Mouse (Mus musculus): ENCODE data around the gene St6galnac4.

GRCm38 (mm10) chr2:32570698-32571494 lies 16.0 kb upstream of the St6galnac4 start, which contains the start of gene Dpm2:
- no peak for TF ChIP-seq CTCF (IDR thresholded peaks at IDR 0.05; ENCODE audit: borderline replicate concordance, extremely low read depth, insufficient read depth, insufficient read length)
- peak; percentile 67; the same call in 1 of the 2 replicates for TF ChIP-seq POLR2A (IDR thresholded peaks at IDR 0.05; ENCODE audit: borderline replicate concordance, extremely low read depth, insufficient read depth, insufficient read length, poor library complexity, severe bottlenecking)
